Mouse (Mus musculus) neutrophil, adult 5-6 weeks (primary cell): ENCODE data around the gene Zc3h18. TPM values are rescaled to one million over a fixed set of nuclear protein-coding genes. Genes with fewer than 3 reads are reported as not detected.
A peak's percentile ranks its signal among the peaks of the same experiment; 100 is the strongest.

Source experiments
- ATAC-seq: fragments of 151-379, 151-347 bp; 2 replicates; pipeline ENCODE4 v1.8.0; 2017; ENCODE audit warnings: mild to moderate bottlenecking, moderate TSS enrichment; ENCODE audit not compliant: insufficient number of reproducible peaks, poor library complexity, low FRiP score, severe bottlenecking; ENCODE audit errors: extremely low read depth
- total RNA-seq: library from RNA; stranded (forward); fragments of 200-1000 nt; gene quantifications from 2 replicates; pipeline ENCODE4 v1.2.3, GENCODE M21; 2017

The Zc3h18 gene
- total RNA-seq, 1 experiment from 2014 or later: 75.5 TPM

DNA sequence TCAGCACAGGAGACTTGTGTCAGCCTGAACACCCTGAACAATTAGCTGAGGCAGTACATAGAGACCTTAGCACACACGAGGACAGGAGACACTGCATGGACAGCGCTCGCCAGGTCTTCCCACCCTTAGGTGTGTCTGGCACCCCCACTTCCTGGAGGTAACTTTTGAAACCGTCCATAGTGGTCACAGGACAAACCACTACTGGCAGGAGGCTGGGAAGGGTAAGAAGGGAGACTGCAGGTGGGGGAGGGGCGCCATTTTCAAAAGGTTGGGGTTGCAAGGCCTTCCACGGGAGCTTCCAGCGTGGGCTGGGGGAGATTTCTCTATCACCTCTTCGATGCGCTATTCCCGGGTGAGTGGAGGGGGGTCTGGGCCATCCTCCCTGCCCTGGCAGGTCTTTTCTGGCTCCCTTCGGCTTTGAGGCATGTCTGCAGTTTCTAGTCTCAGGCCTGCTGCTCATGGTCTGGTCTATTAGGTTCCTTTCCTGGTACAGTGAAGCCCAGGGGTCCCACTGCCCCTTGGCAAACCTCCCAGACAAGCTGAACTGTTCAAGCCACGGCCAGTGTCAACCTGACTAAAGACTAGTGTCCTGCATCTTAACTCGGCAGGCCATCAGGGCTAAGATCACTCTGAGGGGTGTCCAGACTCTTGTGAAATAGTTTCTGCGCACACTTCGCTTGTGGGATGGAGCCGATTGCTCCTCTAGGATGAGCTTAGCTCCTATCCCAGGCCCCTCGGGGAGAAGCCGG lies 55.5 kb downstream of the Zc3h18 start:
- no peak for ATAC-seq

DNA sequence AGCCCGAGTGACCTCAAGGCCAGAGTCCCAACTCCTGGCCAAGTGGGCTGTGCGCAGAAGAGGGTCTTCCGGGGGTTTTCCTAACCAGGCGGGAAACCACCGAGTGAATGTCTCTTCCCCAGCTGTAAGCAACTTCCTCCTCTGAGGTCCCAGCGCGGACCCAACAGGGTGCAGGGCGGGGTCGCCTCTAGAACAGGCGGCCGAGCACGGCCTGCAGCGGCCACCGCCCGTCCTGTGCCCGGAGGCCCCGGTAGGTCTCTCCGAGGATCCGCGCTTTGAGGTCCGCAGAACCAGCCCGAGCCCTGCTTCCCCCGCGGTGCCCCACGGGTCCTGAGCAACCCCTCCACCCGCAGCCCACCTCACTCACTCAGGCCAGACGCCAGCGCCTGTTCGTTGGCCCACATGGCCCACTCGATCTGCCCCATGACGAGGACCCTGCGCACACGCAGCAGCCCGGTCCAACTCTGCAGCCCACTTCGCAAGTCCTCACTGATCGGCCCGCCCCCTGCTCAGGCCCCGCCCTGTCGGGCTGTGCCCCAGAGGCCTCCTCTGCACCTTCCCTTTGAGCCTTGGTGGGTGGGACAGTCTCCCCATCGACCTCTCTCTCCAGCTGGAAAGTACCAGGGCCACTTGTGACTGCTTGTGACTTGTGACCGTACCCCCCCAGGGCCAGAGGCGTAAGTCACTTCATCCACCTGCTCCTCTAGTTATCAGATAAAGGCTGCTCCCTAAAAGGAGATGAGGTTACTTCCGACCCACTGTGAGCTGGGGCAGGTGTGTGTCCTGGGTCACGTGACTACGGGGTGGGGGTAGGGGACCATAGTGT lies 56.2 kb downstream of the Zc3h18 start, which contains the start of gene Cyba:
Gene Cyba, minus strand, starts transcription at position 488 of the 826 bp plus-strand sequence.
- ATAC-seq: peak; percentile 41

DNA sequence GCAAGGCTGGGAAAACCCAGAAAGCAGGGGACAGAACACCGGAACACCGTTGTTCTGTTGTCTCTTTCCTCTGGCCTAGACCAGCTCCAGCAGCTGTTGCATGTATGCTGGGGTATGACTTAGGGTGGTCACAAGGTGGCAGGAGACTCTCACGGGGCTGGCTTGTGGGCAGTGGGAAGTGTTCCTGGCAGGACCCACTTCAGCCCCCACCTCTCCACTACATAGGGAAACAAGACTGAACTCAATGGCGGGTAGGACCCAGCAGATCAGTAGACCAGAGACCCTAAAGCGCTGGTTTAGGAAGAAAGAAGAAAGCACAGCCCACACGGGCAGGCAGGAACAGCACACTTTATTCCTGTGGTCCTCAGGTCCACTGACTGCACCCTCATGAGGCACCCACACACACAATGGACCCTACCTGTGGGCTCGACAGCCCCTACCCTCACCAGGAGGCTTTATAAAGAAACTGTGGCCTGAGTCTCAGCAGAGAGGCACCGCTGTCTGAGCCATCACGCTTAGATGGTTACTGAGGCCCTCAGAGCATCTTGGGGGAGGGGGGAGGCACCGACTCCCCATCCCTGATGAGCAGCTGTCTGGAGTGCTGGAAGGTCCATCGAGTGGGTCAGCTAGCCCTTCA lies 57.0 kb downstream of the Zc3h18 start:
- no peak; the same call in 1 of the 2 replicates for ATAC-seq

DNA sequence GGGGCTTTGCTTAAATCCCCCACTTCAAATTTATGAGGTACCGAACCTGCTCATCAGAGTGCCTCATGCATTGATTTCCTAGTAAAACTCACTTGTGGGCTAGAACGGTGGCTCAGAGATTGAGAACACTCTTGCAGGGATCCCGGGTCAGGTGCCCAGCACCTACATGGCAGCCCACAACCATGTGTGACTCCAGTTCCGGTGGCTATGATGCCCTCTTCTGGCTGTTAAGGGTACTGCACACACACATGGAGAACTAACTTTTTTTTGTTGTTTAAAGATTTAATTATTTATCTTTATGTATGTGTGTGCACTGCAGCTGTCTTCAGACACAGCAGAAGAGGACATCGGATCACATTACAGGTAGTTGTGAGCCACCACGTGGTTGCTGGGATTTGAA lies 59.0 kb downstream of the Zc3h18 start:
- no peak for ATAC-seq

DNA sequence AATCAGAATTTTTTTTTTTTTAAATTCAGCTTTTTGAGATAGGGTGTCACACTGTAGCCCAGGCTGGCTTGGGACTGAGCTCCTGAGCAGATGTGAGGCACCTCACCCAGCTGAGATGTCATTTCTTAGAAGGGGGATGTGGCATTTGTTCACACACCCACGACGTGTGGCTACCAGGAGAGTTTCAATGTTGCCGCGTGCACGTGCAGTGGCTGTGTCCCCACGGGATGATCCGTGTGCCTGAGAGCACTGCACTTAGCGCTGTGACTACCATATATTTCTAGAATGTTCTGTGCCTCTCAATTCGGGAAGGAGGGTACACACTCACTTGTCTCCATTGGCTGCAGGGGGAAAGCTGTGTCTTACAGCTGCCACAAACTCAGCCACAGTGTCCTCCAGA lies 59.7 kb downstream of the Zc3h18 start:
- ATAC-seq: no peak

DNA sequence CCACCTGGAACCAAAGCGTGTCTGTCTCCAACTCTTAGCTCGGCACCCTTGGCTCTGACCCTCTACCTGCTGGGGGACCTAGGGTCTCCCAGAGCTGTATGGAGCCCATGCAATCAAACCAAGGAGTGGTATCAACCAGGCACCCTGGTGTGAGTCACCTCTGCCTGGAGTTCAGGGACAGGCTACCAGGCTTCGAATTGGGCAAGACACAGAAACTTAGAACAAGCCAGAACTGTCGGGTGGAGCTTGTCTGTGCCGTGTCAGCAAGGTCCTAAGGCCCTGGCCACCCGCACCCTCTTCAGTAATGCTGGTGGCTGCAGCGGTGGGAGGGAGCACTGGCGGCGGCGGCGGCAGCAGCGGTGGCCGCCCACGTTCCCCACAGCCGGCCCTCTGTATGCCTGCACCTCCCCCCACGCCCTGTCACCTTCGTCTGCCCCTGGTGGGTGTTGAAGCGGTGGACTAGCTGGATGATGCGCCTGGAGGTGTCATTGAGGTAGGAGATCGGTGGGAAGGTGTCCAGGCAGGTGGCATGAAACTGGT lies 60.2 kb downstream of the Zc3h18 start:
- no peak for ATAC-seq

DNA sequence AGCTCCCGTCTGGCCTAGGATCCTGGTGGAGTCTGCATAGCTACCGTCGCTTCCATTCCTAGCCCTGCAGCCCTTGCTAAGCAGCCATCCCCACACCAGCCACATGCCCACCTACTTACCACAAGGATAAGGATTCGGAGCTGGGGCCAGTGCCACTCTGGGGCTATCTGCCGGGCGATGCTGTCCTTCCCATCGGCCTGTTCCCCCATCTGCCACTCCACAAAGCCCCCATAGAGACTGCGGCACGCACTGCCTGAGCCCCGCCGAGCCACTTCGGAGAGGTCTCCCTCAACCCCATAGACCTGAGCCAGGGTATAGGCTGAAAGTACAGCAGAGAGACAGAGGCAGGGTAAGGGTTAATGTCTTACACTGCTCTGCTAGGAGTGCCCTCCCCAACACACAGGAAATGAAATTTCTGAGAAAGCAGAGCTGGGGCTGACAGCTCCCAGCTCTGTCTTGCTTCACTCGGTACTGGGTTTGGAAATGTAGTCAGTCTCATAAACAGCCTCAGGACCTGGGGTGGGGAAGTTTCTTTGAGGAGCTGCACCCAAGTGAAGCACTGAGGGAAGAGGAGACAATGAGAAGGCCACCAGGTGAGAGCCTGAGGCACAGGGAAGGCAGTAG lies 61.4 kb downstream of the Zc3h18 start:
- ATAC-seq: no peak

DNA sequence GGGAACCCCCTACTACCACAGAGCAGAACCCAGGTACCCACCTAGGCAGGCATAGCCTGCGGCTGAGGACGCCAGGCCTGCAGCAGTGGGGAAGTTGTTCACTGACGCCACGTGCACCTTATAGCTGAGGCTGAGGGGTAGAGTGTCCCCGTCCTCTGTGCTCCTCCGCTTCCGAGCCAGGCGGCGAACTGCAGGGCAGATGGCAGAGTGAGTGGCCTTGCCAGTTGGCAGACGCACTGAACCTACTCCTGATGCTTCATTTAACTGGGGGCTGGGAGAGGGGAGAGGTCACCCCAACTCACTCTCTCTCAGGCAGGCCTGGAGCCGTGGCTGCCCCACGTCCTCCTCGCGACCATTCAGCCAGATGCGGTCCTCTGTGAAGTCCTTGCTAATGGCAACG lies 62.9 kb downstream of the Zc3h18 start:
- ATAC-seq: no peak

DNA sequence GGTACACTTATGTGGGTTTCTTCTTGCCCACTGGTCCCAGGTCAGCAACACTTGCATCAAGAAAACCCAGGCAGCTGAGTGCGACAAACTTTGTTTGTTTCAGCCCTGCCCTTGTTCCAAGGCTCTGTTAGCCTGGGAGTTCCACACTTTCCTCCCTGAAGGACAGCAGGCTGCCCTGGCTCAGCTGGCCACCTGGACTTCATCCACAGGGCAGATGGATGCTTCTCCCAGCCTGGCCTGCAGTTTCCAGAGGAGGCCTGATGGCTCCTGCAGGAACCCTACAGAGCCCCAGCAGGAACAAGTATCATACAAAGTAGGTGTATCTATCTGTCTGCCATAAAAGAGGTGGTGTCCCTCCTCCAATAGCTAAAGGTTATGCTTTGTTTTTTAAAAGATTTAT lies 64.9 kb downstream of the Zc3h18 start:
- no peak for ATAC-seq

DNA sequence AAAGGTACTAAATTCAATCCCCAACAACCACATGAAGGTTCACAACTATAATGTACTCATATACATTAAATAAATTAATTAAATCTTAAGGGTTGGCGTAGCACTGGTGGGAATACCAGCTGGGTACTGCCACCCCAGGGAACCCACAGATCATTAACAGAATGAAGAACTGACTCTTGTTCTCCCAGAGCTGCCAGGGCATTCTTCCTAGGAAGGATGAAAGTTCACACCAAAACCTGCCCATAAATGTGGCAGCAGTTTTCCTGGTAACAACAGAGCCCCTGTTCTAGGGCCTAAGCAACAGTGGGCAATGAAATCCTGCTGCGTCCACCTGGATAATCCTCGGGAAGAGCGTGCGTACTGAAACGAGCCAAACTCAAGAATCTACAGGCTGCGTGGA lies 65.9 kb downstream of the Zc3h18 start:
- no peak for ATAC-seq

DNA sequence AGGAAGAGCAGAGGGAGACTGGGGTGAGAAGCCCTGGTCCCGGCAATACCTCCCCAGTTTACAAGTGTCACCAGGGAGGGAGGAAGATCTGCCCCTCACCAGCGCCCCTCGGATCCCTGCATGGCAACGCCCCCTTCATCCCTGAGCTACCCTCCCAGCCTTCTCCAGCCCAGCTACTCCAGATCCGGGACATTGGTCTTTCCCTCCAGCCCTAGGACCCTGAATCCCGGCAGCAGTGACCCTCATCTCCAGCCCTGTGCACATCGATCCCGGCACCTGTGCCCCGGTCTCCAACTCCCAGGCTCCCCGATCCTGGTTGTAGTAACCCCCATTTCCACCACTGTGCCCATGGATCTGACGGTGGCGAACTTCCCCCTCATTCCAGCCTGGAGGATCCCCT lies 66.4 kb downstream of the Zc3h18 start:
- no peak for ATAC-seq

DNA sequence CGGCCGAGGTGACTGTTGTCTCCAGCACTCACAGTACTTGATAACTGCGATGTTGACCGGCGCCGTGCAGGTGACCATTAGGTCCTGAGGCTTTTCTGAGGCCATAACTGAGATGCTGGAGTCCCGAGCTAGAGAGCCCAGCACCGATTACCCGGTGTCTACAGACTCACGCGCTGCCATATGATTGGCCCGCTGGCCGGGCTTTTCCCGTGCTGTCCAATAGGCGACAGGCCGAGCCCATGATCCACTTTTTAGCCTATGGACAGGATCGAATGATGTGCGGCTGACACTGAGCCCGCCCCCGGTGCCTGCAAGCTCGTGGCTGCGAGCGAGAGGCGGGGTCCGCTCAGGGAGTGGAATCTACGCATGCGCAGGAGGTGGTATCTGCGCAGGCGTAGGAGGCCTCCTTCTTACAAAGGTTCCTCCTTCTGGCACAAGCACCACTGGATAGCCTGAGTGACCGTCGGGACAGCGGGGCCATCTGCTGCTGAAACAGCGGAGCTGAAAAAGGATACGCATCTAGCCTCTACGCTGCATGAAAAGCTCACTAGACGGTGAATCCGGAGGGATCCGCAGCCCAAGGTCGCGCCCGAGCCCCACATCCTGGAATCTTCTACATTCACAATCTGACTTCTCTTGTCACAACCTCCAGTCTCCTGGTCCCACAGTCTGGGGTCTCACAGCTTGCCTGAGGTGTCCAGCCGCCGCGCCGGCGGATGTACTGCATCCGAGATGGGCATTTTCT lies 67.0 kb downstream of the Zc3h18 start, which contains the start of gene Mvd:
Gene Mvd, minus strand, starts transcription at position 161 of the 745 bp plus-strand sequence.
- ATAC-seq: peak; percentile 95

DNA sequence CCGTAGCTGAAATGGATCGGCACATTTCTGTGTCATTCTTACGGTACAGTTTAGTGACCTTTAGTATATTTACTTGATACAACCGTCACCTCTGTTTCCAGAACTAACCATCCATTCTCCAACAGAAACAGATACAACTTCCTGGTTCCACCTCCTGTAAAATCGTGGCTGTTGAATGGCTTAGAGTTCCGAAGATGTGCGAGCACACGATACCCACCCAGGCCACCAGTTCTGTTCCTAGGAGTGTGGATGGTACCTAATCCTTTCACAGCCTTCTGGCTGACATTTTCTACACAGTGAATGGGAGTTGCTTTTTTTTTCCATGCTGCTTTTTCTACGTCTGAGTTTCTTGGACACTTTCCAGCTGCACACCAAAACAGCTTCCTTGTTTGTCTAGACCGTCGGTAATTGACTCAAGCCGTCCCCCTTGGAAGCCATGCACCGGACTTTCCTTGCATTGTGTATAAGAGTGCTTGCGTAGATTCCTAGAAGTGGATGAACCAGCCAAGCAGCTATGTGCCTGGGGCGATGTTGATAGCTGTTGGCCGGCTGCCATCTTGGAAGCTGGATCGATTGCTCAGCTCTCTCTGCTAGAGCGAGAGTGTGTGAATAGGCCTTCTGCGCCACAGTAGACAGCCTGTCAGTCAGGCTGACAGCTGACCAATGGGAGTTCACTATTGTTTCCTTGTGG lies 67.8 kb downstream of the Zc3h18 start:
- no peak for ATAC-seq

DNA sequence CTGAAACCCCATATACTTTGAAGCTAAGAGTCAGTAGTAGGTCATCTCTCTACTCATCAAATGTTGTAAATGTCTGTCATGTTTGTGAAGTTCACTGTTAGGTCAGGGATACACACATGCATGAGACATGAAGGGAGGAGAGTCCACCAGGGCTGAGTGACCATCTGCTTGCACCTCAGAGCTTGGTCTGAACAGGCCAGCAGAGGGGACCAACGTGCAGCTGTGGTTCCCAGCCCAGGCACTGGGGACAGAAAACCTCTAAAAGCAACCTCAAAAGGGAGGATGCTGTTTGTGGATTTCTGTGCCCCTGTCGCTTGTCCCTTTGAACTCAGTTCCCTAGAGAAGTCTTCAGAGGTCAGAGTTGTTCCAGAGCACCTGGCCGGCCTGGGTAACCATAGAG lies 68.8 kb downstream of the Zc3h18 start:
- ATAC-seq: no peak

DNA sequence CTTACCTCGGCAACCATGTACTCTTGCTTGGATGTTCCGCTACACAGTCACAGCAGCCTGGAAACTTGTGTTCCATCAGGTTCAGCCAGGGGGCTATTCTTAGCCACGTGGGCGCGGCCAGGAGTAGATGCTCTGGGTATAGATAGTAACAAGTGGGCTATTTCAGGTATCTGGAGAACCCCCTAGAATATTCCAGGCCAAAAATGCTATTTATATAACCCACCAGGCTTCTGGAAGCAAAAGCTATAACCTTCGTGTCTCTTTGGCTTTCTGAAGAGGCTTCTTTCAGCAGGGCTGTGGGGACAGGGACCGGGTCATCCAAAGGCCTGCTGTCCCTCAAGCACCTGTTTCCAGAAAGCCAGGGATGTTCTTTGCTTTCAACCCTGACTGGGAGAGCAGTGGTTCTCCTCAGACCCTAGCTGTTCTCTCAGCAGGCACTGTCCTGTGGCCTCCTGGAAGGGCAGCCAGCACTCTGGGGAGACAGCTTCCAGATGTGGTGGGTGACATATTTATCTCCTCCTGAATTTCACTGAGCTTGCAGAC lies 74.8 kb downstream of the Zc3h18 start:
- no peak for ATAC-seq

DNA sequence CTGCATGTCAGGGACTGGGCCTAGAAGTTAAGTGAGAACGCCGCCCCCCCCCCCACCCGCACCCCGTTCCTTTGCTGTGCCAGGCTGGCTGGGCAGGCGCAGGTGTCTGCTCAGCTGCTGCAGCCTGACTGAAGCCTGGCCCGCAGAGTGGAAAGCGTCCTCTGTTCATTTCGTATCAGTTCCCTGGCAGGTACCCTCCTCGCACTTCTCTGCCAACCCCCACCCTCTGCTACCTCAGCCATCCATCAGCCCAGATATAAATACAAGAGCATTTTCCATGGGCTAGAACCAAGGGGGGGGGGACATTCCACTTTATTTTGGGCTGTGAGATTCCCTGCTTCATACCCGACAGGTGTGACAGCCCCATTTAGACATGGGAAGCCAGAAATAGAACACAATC lies 75.7 kb downstream of the Zc3h18 start:
- no peak for ATAC-seq

DNA sequence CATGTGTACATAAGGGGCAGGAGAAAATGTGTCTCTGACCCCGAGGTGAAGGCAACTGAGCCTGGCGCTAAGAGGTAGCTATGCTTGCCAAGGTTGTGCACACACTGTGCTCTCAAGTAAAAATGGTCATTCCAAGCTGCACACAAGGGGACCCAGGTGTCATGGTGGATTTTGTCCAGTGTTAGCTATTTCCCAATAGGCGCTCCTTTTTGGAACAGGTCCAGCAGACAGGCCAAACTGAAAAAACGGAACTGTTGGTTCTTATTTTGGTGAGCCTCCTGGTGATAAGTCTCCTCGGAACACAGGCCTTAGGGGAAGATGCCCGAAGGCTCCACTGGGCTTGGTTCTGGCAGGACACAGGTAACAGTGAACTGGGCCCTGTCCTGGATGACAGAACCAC lies 78.0 kb downstream of the Zc3h18 start:
- no peak for ATAC-seq

DNA sequence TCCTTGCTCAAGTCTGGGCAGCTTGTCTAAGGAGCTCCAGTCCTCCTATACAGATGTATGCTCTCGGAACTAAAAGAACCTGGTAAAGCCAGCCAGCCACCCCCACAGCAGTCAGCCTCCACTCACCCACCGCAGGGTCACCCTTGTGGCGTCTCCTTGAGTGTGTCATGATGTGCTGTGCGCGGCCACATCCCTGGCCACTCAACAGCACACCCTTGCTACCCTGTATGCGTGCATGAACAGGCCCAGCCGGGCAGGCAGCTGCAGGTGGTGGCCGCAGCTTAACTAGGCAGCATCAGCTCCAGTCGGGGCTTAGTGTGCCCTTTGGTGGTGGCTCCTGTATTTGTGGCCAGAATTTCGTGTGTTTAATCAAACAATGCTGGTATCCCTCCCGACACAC lies 80.8 kb downstream of the Zc3h18 start:
- ATAC-seq: no peak
